Mouse (Mus musculus): ENCODE data around the gene Mageb3. TPM values are rescaled to one million over a fixed set of nuclear protein-coding genes. Genes with fewer than 3 reads are reported as not detected.
A peak's percentile ranks its signal among the peaks of the same experiment; 100 is the strongest.

Gene Mageb3
- total and polyA plus RNA-seq, 3 experiments: 0.03 TPM; not detected in 2

DNA sequence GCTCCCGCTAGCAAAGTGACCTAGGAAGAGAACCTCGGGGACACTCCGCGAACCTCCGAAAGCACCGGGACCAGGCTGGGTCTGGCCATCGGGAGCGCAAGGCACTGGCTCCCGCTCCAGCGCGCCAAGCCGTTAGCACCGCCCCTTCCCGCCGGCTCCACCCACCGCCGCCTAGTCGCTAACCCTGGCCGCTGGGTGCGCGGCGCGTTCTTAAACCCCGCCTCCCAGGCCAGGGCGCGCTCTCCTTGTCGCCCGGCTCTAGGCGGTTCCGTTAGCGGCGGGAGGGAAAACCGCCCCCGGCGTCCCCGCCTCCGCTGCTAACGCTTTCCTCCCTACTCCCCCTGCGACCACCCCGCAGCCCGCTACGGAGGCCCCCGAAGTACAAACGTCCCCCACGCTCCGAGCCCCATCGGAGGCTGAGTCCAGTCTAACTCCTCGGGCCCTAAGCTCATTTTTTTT lies at the start of gene Mageb3, which contains the start of gene Ctdspl2 (continued):
- TF ChIP-seq UBTF (IDR thresholded peaks at IDR 0.05; ENCODE audit: borderline replicate concordance, insufficient read depth, low read depth, low read length) (no peak), CTCF (IDR thresholded peaks at IDR 0.05 in 2 of 3, conservative IDR thresholded peaks at IDR 0.05 in 1 of 3; ENCODE audit: control insufficient read depth in 1 of 3, insufficient read depth in 1 of 3, low read depth in 2 of 3, low read length in 3 of 3, poor library complexity in 1 of 3, severe bottlenecking in 1 of 3) (no peak)

- no peaks in the 10 kb centered on the region for H3K9me3 ChIP-seq (replicated peaks; ENCODE audit: insufficient read depth, low read length)
- no peaks in the 10 kb centered on the region for H3K79me2 ChIP-seq (ENCODE audit: control insufficient read depth, insufficient read depth, low read length, poor library complexity)
- no peak overlapping the region for H3K9ac ChIP-seq (ENCODE audit: control insufficient read depth, low read depth, low read length, poor library complexity, severe bottlenecking)
- no peak overlapping the region for H3K4me3 ChIP-seq (ENCODE audit: control insufficient read depth in 1 of 2, insufficient read depth in 1 of 2, low read depth in 2 of 2, low read length in 2 of 2)
- H3K4me1 ChIP-seq (ENCODE audit: control insufficient read depth in 1 of 2, insufficient read depth in 2 of 2, low read length in 2 of 2): no peaks in the 10 kb centered on the region
- peak; percentile 34 for TF ChIP-seq RAD21 (IDR thresholded peaks at IDR 0.05; ENCODE audit: low read depth, low read length)
- TF ChIP-seq ZMIZ1 (IDR thresholded peaks at IDR 0.05; ENCODE audit: low read depth, low read length): no peak
- 0 out of 2 replicates have a peak, but pooled peaks have one; percentile 23 for TF ChIP-seq SMC3 (IDR thresholded peaks at IDR 0.05; ENCODE audit: low read depth, low read length)
- TF ChIP-seq CTCF (IDR thresholded peaks at IDR 0.05 in 2 of 3, conservative IDR thresholded peaks at IDR 0.05 in 1 of 3; ENCODE audit: control insufficient read depth in 1 of 3, insufficient read depth in 1 of 3, low read depth in 2 of 3, low read length in 3 of 3, poor library complexity in 1 of 3, severe bottlenecking in 1 of 3): peak in 1 of 3 experiments; percentile 50; a peak in 3 of 6 replicates
- H3K27me3 ChIP-seq (ENCODE audit: control insufficient read depth in 1 of 2, insufficient read depth in 2 of 2, low read length in 2 of 2): no peaks in the 10 kb centered on the region
- no peak overlapping the region for H3K27ac ChIP-seq (ENCODE audit: control insufficient read depth, low read depth, low read length)
- H3K36me3 ChIP-seq (ENCODE audit: control insufficient read depth in 1 of 2, insufficient read depth in 2 of 2, low read length in 2 of 2): peaks cover 0 to 13% of the 10 kb centered on the region in 2 experiments; a peak in 2 of 4 replicates
- peak; percentile 29 for DNase-seq (ENCODE audit: low read depth, low spot score)
Measured at GRCm38 (mm10) chr2:121995738-121996137, 39.8 kb upstream of the Mageb3 start.

DNA sequence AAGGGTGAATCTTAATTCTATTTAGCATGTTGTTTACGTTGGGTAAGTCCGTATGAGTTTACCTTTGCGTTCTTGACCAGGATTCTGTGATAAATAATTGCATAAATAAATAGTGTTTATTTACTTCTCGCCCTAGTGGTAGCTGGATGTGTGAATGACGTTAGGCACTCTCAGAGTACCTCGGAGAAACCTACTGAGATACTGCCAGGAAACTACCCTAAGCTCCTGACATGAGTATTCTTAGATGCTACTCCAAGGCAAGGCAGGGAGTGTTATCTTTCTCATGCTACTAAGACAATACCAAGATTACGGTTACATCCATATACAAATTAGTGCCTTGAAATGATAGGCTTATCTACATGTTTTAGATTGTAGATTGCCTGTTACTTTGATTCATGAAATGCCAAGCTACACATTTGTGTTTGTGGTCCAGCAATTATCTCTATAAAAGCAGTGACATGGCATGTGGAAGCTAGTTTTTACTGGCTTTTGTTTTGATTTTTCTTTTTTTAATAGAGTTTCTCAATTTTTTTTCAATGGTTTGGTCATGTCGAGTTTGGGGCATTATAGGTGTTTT lies 1.4 kb upstream of the Mageb3 start:
- peaks cover 32% of the 10 kb centered on the region for H3K79me2 ChIP-seq (ENCODE audit: control insufficient read depth, insufficient read depth, low read length, poor library complexity)
- H3K27ac ChIP-seq (ENCODE audit: control insufficient read depth, low read depth, low read length): no peak overlapping the region; the same call in 1 of the 2 replicates
- H3K9me3 ChIP-seq (replicated peaks; ENCODE audit: insufficient read depth, low read length): no peaks in the 10 kb centered on the region
- H3K36me3 ChIP-seq (ENCODE audit: control insufficient read depth in 1 of 2, insufficient read depth in 2 of 2, low read length in 2 of 2): peaks cover 8 to 14% of the 10 kb centered on the region in 2 experiments
- no peak for TF ChIP-seq TCF12 (IDR thresholded peaks at IDR 0.05; ENCODE audit: low read depth, low read length)
- no peak for TF ChIP-seq MXI1 (IDR thresholded peaks at IDR 0.05; ENCODE audit: low read depth, low read length)
- TF ChIP-seq RCOR1 (IDR thresholded peaks at IDR 0.05; ENCODE audit: low read depth, low read length): peak; percentile 51; the same call in 1 of the 2 replicates
- TF ChIP-seq ZNF384 (IDR thresholded peaks at IDR 0.05; ENCODE audit: low read depth, low read length): no peak
- TF ChIP-seq MYB (IDR thresholded peaks at IDR 0.05; ENCODE audit: low read depth, low read length): no peak
- no peak for TF ChIP-seq MYC (IDR thresholded peaks at IDR 0.05; ENCODE audit: low read depth, low read length)
- no peak for TF ChIP-seq ZMIZ1 (IDR thresholded peaks at IDR 0.05; ENCODE audit: low read depth, low read length)
- no peak for TF ChIP-seq E2F4 (IDR thresholded peaks at IDR 0.05; ENCODE audit: borderline replicate concordance, low read depth, low read length)
- TF ChIP-seq NELFE (IDR thresholded peaks at IDR 0.05; ENCODE audit: low read depth, low read length): no peak
- TF ChIP-seq TBP (IDR thresholded peaks at IDR 0.05; ENCODE audit: low read depth, low read length): no peak
- TF ChIP-seq MAZ (IDR thresholded peaks at IDR 0.05; ENCODE audit: low read depth, low read length): no peak
- TF ChIP-seq MEF2A (IDR thresholded peaks at IDR 0.05; ENCODE audit: extremely low read depth, insufficient replicate concordance, low read depth, low read length, poor library complexity, severe bottlenecking): no peak
- TF ChIP-seq ETS1 (IDR thresholded peaks at IDR 0.05; ENCODE audit: low read depth, low read length): no peak
- TF ChIP-seq SIN3A (IDR thresholded peaks at IDR 0.05; ENCODE audit: low read length): 0 out of 2 replicates have a peak, but pooled peaks have one; percentile 5
- peak; percentile 54 for TF ChIP-seq GATA1 (IDR thresholded peaks at IDR 0.05; ENCODE audit: low read depth, low read length)
- TF ChIP-seq HCFC1 (IDR thresholded peaks at IDR 0.05; ENCODE audit: low read depth, low read length): no peak
- TF ChIP-seq CTCF (IDR thresholded peaks at IDR 0.05 in 2 of 3, conservative IDR thresholded peaks at IDR 0.05 in 1 of 3; ENCODE audit: control insufficient read depth in 1 of 3, insufficient read depth in 1 of 3, low read depth in 2 of 3, low read length in 3 of 3, poor library complexity in 1 of 3, severe bottlenecking in 1 of 3): no peak
- no peak for TF ChIP-seq KAT2A (conservative IDR thresholded peaks at IDR 0.05; ENCODE audit: low read depth, low read length)
- TF ChIP-seq TAL1 (IDR thresholded peaks at IDR 0.05; ENCODE audit: low read length): no peak
- no peak for TF ChIP-seq USF2 (IDR thresholded peaks at IDR 0.05; ENCODE audit: borderline replicate concordance in 1 of 2, insufficient read depth in 1 of 2, low read depth in 1 of 2, low read length in 2 of 2)
- no peak for TF ChIP-seq RAD21 (IDR thresholded peaks at IDR 0.05; ENCODE audit: low read depth, low read length)
- H3K4me3 ChIP-seq (ENCODE audit: control insufficient read depth in 1 of 2, insufficient read depth in 1 of 2, low read depth in 2 of 2, low read length in 2 of 2): peak overlapping the region; percentile 73 to 100
- H3K27me3 ChIP-seq (ENCODE audit: control insufficient read depth in 1 of 2, insufficient read depth in 2 of 2, low read length in 2 of 2): no peaks in the 10 kb centered on the region
- peaks cover 0 to 3% of the 10 kb centered on the region in 2 experiments; a peak in 2 of 4 replicates for H3K4me1 ChIP-seq (ENCODE audit: control insufficient read depth in 1 of 2, insufficient read depth in 2 of 2, low read length in 2 of 2)
- H3K9ac ChIP-seq (ENCODE audit: control insufficient read depth, low read depth, low read length, poor library complexity, severe bottlenecking): peak overlapping the region; percentile 98
- DNase-seq (ENCODE audit: low read depth, low spot score): peak; percentile 52
